Comparison of ENCODE assay signal across 8 mouse cellular contexts in the genomic region with DNA sequence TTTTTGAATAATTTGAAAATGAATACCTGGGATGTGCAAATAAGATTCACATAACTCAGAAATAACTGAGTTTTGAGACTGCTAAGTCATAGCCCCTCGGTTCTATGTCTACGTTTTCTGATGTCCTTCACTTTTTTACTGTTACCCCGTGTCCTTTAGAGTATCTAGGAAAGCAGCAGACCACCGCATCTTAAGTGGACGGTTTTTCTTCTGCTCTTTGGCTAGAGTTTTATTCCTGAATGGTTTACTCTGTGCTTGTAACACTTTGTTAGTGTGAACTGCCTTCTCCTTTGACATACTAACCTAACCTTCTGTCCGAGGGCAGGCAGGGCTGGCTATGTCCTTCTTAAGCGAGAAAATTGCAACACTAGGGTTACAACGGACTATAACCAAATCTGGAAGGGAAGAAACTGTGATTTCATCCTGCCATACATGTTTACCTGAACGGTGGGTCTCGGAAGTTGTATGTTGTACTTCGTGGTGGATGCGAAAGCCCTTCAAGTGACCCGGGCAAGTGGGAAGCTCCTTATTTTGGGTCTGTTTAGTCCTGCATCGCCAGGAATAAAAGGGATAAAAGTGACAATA. TPM values are rescaled to one million over a fixed set of nuclear protein-coding genes. Genes with fewer than 3 reads are reported as not detected.
DNase-seq lines count a peak whose midpoint lies in the region; ATAC-seq lines count a peak whose summit lies in the region.

No protein-coding gene starts in this region.

- H3K9me3 ChIP-seq in heart, embryonic 13.5 days: no peaks in the 10 kb centered on the region
- no peaks in the 10 kb centered on the region for H3K9me3 ChIP-seq in hindbrain, embryonic 16.5 days (ENCODE audit: control insufficient read depth, low read length)
- no peaks in the 10 kb centered on the region for H3K9me3 ChIP-seq in midbrain, embryonic 10.5 days (replicated peaks)

- peak overlapping the region; percentile 86 for H3K4me2 ChIP-seq in heart, embryonic 13.5 days
- peak overlapping the region; percentile 89 for H3K4me2 ChIP-seq in hindbrain, embryonic 16.5 days (ENCODE audit: low read length)

- ATAC-seq in heart, embryonic 13.5 days (ENCODE audit: extremely low read depth, insufficient number of reproducible peaks, low FRiP score, low TSS enrichment): no peak
- ATAC-seq in hindbrain, embryonic 16.5 days: no peak
- no peak for ATAC-seq in cerebellum, adult (ENCODE audit: insufficient number of reproducible peaks, low FRiP score, low TSS enrichment)

- H3K36me3 ChIP-seq in heart, embryonic 13.5 days: peaks cover 30% of the 10 kb centered on the region
- peaks cover 22% of the 10 kb centered on the region for H3K36me3 ChIP-seq in hindbrain, embryonic 16.5 days (ENCODE audit: control insufficient read depth, insufficient read depth, low read length)
- H3K36me3 ChIP-seq in midbrain, embryonic 10.5 days: peaks cover 31% of the 10 kb centered on the region

- H3K4me3 ChIP-seq in heart, embryonic 13.5 days: peak overlapping the region; percentile 92
- H3K4me3 ChIP-seq in brown adipose tissue, adult 24 weeks (ENCODE audit: insufficient read depth, low read depth, low read length): peak overlapping the region; percentile 80
- H3K4me3 ChIP-seq in hindbrain, embryonic 16.5 days (ENCODE audit: low read length): peak overlapping the region; percentile 85
- peak overlapping the region; percentile 88 for H3K4me3 ChIP-seq in midbrain, embryonic 10.5 days

- H3K9ac ChIP-seq in heart, embryonic 13.5 days: peak overlapping the region; percentile 100
- peak overlapping the region; percentile 95 for H3K9ac ChIP-seq in hindbrain, embryonic 16.5 days (ENCODE audit: low read depth, low read length)

- peak overlapping the region; percentile 99 for H3K27ac ChIP-seq in heart, embryonic 13.5 days (replicated peaks)
- peak overlapping the region; percentile 100 for H3K27ac ChIP-seq in brown adipose tissue, adult 24 weeks (replicated peaks; ENCODE audit: low read depth, low read length)
- H3K27ac ChIP-seq in hindbrain, embryonic 16.5 days (ENCODE audit: low read depth, low read length): peak overlapping the region; percentile 98
- H3K27ac ChIP-seq in midbrain, embryonic 10.5 days (replicated peaks): peak overlapping the region; percentile 98

- DNase-seq in heart, postnatal 25 days (ENCODE audit: low spot score): no peak
- no peak for DNase-seq in midbrain, embryonic 10.5 days (ENCODE audit: low spot score)
- no peak for DNase-seq in frontal cortex, postnatal 14 days (ENCODE audit: low spot score in 2 of 2)
- DNase-seq in cerebellum, postnatal 25 days: no peak

- 4% methylated on average over 14 of the region's 14 CpGs for WGBS in heart, embryonic 13.5 days
- 9% methylated on average over 14 of the region's 14 CpGs for WGBS in hindbrain, embryonic 16.5 days
- WGBS in midbrain, embryonic 10.5 days: 11% methylated on average over 14 of the region's 14 CpGs

- no peaks in the 10 kb centered on the region for H3K27me3 ChIP-seq in heart, embryonic 13.5 days (replicated peaks)
- H3K27me3 ChIP-seq in hindbrain, embryonic 16.5 days (replicated peaks; ENCODE audit: control insufficient read depth, insufficient read depth, low read length): no peaks in the 10 kb centered on the region
- no peaks in the 10 kb centered on the region for H3K27me3 ChIP-seq in midbrain, embryonic 10.5 days (ENCODE audit: low read depth, poor library complexity, severe bottlenecking)

- H3K4me1 ChIP-seq in heart, embryonic 13.5 days: peaks cover 36% of the 10 kb centered on the region
- peaks cover 6% of the 10 kb centered on the region; the same call in 1 of the 2 replicates for H3K4me1 ChIP-seq in brown adipose tissue, adult 24 weeks (ENCODE audit: control insufficient read depth, insufficient read depth, insufficient read length, low read length)
- H3K4me1 ChIP-seq in hindbrain, embryonic 16.5 days (ENCODE audit: control insufficient read depth, insufficient read depth, low read depth, low read length): peaks cover 17% of the 10 kb centered on the region
- peaks cover 34% of the 10 kb centered on the region for H3K4me1 ChIP-seq in midbrain, embryonic 10.5 days

- intact Hi-C loops in heart, postnatal 25 days (cut with DNase I): loop anchor here (1.0 kb wide), 1 partner anchor 9 kb away; no protein-coding TSS in a partner anchor

RNA-seq across cellular contexts. Expression of a gene that starts 0.7 kb away (rescaled TPM):
- polyA plus RNA-seq in heart, embryonic 13.5 days (2015; fragmentation: Nextera tagmentation; extraction: Ambion mirVana): 849 and 910 TPM in 2 replicates
- total RNA-seq in heart, postnatal 25 days (2021): 1,000 to 10,000 TPM; 2,885 to 3,154 TPM
- polyA plus RNA-seq in brown adipose tissue, adult 24 weeks (2012; ENCODE audit: insufficient read depth, insufficient read length, missing spikeins): 2,477 and 2,768 TPM in 2 replicates
- polyA plus RNA-seq in hindbrain, embryonic 16.5 days (2015; fragmentation: Nextera tagmentation; extraction: Ambion mirVana): 585 and 607 TPM in 2 replicates
- 805 and 934 TPM in 2 replicates for polyA plus RNA-seq in midbrain, embryonic 10.5 days (2016; fragmentation: Nextera tagmentation; extraction: Ambion mirVana)

RNA-seq across cellular contexts. Expression of a gene that starts 57.4 kb away (rescaled TPM):
- 4.8 and 5.5 TPM in 2 replicates for polyA plus RNA-seq in heart, embryonic 13.5 days (2015; fragmentation: Nextera tagmentation; extraction: Ambion mirVana)
- 10 to 100 TPM; 11.5 to 12.6 TPM for total RNA-seq in heart, postnatal 25 days (2021)
- 5.4 and 6.1 TPM in 2 replicates for polyA plus RNA-seq in brown adipose tissue, adult 24 weeks (2012; ENCODE audit: insufficient read depth, insufficient read length, missing spikeins)
- polyA plus RNA-seq in hindbrain, embryonic 16.5 days (2015; fragmentation: Nextera tagmentation; extraction: Ambion mirVana): 8.2 and 8.6 TPM in 2 replicates
- 5.8 and 6.3 TPM in 2 replicates for polyA plus RNA-seq in midbrain, embryonic 10.5 days (2016; fragmentation: Nextera tagmentation; extraction: Ambion mirVana)
